Mouse (Mus musculus): ENCODE data around the gene Unc79. TPM values are rescaled to one million over a fixed set of nuclear protein-coding genes. Genes with fewer than 3 reads are reported as not detected.

Gene Unc79
- polyA plus RNA-seq, 1 experiment from 2014 or later: 7.6 TPM

- peaks cover 35% of the 10 kb centered on the region for H3K4me1 ChIP-seq (replicated peaks)
- H3K9me3 ChIP-seq: no peaks in the 10 kb centered on the region
- H3K27me3 ChIP-seq: no peaks in the 10 kb centered on the region
- no peak overlapping the region for H3K4me2 ChIP-seq
- H3K9ac ChIP-seq: no peak overlapping the region
- WGBS: 70% methylated on average over 6 of the region's 6 CpGs
- no peak overlapping the region for H3K27ac ChIP-seq
- H3K36me3 ChIP-seq: no peaks in the 10 kb centered on the region
- H3K4me3 ChIP-seq: no peak overlapping the region
- no peak for ATAC-seq (ENCODE audit: low FRiP score)
Observed at GRCm38 (mm10) chr12:103215877-103216610, 267.4 kb downstream of the Unc79 start.

- 92% methylated on average over 9 of the region's 9 CpGs for WGBS
- no peak for ATAC-seq (ENCODE audit: low FRiP score)
- Histone ChIP-seq H3K36me3 (no peaks in the 10 kb centered on the region), H3K9me3 (no peaks in the 10 kb centered on the region), H3K27me3 (no peaks in the 10 kb centered on the region), H3K27ac (no peak overlapping the region), H3K4me2 (no peak overlapping the region), H3K4me3 (no peak overlapping the region), H3K9ac (no peak overlapping the region), H3K4me1 (replicated peaks) (no peaks in the 10 kb centered on the region)
Observed at GRCm38 (mm10) chr12:103223671-103224070, 275.0 kb downstream of the Unc79 start.

GRCm38 (mm10) chr12:103226121-103226520 is 277.5 kb downstream of the Unc79 start:
- Histone ChIP-seq H3K4me3 (no peak overlapping the region), H3K27me3 (no peaks in the 10 kb centered on the region), H3K27ac (no peak overlapping the region), H3K9me3 (no peaks in the 10 kb centered on the region), H3K36me3 (no peaks in the 10 kb centered on the region), H3K9ac (no peak overlapping the region), H3K4me2 (no peak overlapping the region), H3K4me1 (replicated peaks) (no peaks in the 10 kb centered on the region)
- 85% methylated on average over 4 of the region's 4 CpGs for WGBS
- ATAC-seq (ENCODE audit: low FRiP score): no peak

GRCm38 (mm10) chr12:103229058-103229457 is 280.4 kb downstream of the Unc79 start:
- ATAC-seq (ENCODE audit: low FRiP score): no peak
- H3K9ac ChIP-seq: no peak overlapping the region
- H3K36me3 ChIP-seq: no peaks in the 10 kb centered on the region
- 88% methylated on average over 4 of the region's 4 CpGs for WGBS
- no peaks in the 10 kb centered on the region for H3K4me1 ChIP-seq (replicated peaks)
- H3K27me3 ChIP-seq: no peaks in the 10 kb centered on the region
- H3K27ac ChIP-seq: no peak overlapping the region
- no peaks in the 10 kb centered on the region for H3K9me3 ChIP-seq
- no peak overlapping the region for H3K4me2 ChIP-seq
- H3K4me3 ChIP-seq: no peak overlapping the region

Small RNA genes within 50 kb of the gene (microRNA-seq; reads per million reads assigned to microRNA genes)
- not detected for gene Gm44324

Other genes starting within 250 kb of the Unc79 start
- gene Itpk1, start 243.9 kb upstream of the Unc79 start, polyA plus RNA-seq (2015; fragmentation: Nextera tagmentation; extraction: Ambion mirVana): 23.0 and 23.4 TPM in 2 replicates
- gene Moap1, start 205.2 kb upstream of the Unc79 start, polyA plus RNA-seq (2015; fragmentation: Nextera tagmentation; extraction: Ambion mirVana): 51.7 and 54.3 TPM in 2 replicates
- gene Tmem251, start 205.1 kb upstream of the Unc79 start, polyA plus RNA-seq (2015; fragmentation: Nextera tagmentation; extraction: Ambion mirVana): 11.5 and 12.2 TPM in 2 replicates
- gene Gm28051, start 191.1 kb upstream of the Unc79 start, polyA plus RNA-seq (2015; fragmentation: Nextera tagmentation; extraction: Ambion mirVana): not detected in 2 replicates
- gene Gon7, start 191.1 kb upstream of the Unc79 start, polyA plus RNA-seq (2015; fragmentation: Nextera tagmentation; extraction: Ambion mirVana): 53.2 and 55.3 TPM in 2 replicates
- gene Ubr7, start 190.9 kb upstream of the Unc79 start, polyA plus RNA-seq (2015; fragmentation: Nextera tagmentation; extraction: Ambion mirVana): 36.9 and 37.0 TPM in 2 replicates
- gene Gm20604, start 190.2 kb upstream of the Unc79 start, polyA plus RNA-seq (2015; fragmentation: Nextera tagmentation; extraction: Ambion mirVana): 40.7 and 43.7 TPM in 2 replicates
- gene Btbd7, start 70.4 kb upstream of the Unc79 start, polyA plus RNA-seq (2015; fragmentation: Nextera tagmentation; extraction: Ambion mirVana): 17.0 and 17.1 TPM in 2 replicates
- gene Cox8c, start 49.5 kb upstream of the Unc79 start, polyA plus RNA-seq (2015; fragmentation: Nextera tagmentation; extraction: Ambion mirVana): not detected in 2 replicates

Measured in hindbrain, embryonic 13.5 days (tissue).